Mouse (Mus musculus) CD4-positive, CD25-positive, alpha-beta regulatory T cell, adult 4 months (primary cell): Measurements from ENCODE around the gene Kcns1. TPM values are rescaled to one million over a fixed set of nuclear protein-coding genes. Genes with fewer than 3 reads are reported as not detected.

Experiments used
- ATAC-seq: one replicate; pipeline ENCODE4 v1.8.0; 2017
- polyA plus RNA-seq, 2 experiments: library from polyadenylated mRNA; unstranded; fragments of 100-300 nt; shearing (Covaris generic); gene quantifications; one replicate each; pipeline ENCODE4 v1.2.1; 2017

Gene Kcns1
- polyA plus RNA-seq, 2 experiments from 2014 or later, result 0.22 TPM; not detected in 1

DNA sequence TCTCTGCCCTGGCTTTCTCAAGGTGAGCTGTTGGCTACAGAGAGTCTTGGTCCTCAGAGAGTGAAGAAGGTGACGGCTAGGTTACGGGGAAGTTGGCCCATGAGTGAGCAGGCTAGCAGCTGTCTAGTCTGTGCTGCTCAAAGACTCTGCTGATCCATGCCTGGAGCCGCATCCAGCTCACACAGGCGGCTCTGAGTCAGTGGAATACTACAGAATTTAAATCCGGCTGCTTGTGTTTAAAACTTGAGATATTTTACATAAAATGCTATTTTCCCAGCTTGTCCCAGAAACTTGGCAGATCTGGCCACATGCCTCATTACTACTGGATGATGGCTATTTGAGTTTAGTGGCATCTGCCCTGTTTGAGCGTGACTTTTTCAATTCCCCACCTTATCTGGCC lies 51.4 kb downstream of the Kcns1 start:
- no peak for ATAC-seq

GRCm38 (mm10) chr2:164115531-164115930 lies 55.4 kb downstream of the Kcns1 start:
- ATAC-seq, result no peak

DNA sequence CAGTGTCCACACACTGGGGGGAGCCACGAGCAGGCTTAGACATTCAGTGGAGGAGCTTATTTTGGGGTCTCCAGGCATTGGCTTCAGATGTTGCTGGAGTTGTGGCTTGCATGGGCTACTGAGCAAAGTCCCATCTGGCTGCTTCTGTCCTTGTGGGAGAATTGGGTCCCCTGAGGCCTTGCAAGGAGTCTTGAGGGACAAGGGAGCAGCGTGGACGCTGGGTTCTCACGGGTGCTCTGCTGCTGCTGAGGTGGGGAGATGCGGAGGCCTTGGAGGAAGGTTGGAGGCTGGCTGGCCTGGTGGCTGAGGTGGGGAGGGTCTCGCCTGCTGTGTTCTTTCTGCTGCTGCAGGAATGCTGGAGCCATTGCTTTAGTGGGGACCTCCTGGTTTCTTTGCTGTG lies 56.9 kb downstream of the Kcns1 start:
- no peak for ATAC-seq

Other genes starting within 250 kb of the Kcns1 start
- gene Ywhab, start 176.2 kb downstream of the Kcns1 start, polyA plus RNA-seq, result 10 to 100 TPM; 66.3 to 88.1 TPM
- gene Pabpc1l, start 145.7 kb downstream of the Kcns1 start, polyA plus RNA-seq, result 1 to 10 TPM in 1 of 2 experiments, not detected in 1; 4.4 TPM
- gene Stk4, start 100.8 kb downstream of the Kcns1 start, polyA plus RNA-seq, result 100 to 1,000 TPM; 158 to 175 TPM
- 100 to 1,000 TPM; 132 to 139 TPM for gene Tomm34, start 99.9 kb downstream of the Kcns1 start, polyA plus RNA-seq
- gene Wfdc5, start 11.6 kb upstream of the Kcns1 start, polyA plus RNA-seq, result not detected
- gene Wfdc12, start 19.5 kb upstream of the Kcns1 start, polyA plus RNA-seq, result not detected
- gene Wfdc15a, start 29.0 kb upstream of the Kcns1 start, polyA plus RNA-seq, result not detected
- gene Wfdc15b, start 50.5 kb upstream of the Kcns1 start, polyA plus RNA-seq, result not detected
- not detected for gene Svs2, start 67.4 kb upstream of the Kcns1 start, polyA plus RNA-seq
- not detected for gene Svs3b, start 85.5 kb upstream of the Kcns1 start, polyA plus RNA-seq
- not detected for gene Svs4, start 107.3 kb upstream of the Kcns1 start, polyA plus RNA-seq
- not detected for gene Svs3a, start 118.2 kb upstream of the Kcns1 start, polyA plus RNA-seq
- gene Svs6, start 145.6 kb upstream of the Kcns1 start, polyA plus RNA-seq, result not detected
- gene Svs5, start 161.6 kb upstream of the Kcns1 start, polyA plus RNA-seq, result not detected
- gene Slpi, start 218.0 kb upstream of the Kcns1 start, polyA plus RNA-seq, result 1 to 10 TPM in 1 of 2 experiments, under 1 TPM in 1; 0.75 to 1.1 TPM
- gene Rbpjl, start 232.0 kb upstream of the Kcns1 start, polyA plus RNA-seq, result not detected
- not detected for gene Matn4, start 234.0 kb upstream of the Kcns1 start, polyA plus RNA-seq